Mouse (Mus musculus) E14TG2a.4 (cell line): Measurements from ENCODE around the gene Agmo.

Experiments
- CTCF ChIP-seq: conservative IDR thresholded peaks from 2 replicates; pipeline ENCODE4 v1.5.1; 2014; ENCODE audit warnings: low read length
- POU5F1 ChIP-seq: IDR thresholded peaks from 2 replicates; pipeline ENCODE4 v1.6.1; 2014; ENCODE audit warnings: low read length, borderline replicate concordance

DNA sequence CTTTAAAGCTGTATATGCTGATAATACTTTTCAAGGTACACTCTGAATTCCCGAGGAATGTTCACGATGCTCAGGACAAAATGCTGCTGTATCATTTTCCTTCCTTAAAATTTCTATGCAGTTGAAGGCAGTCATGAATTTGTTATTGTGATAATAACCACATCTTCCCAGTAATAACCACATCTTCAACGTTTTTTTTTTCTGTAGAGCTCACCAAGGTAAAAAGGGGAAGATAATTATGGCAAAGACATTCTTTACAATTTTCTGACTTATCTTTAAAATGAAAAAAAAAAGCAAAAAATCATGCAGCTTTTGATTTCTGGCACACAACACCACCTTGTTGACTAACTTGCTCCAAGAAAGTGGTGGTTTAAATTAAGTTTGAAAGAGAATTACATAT, 283.2 kb downstream of the Agmo start:
- no peak for TF ChIP-seq CTCF
- no peak for TF ChIP-seq POU5F1
